Mouse (Mus musculus) ES-E14 (cell line): ENCODE results near the gene Hist2h2ac.
"Not testable (repeated sequence)": the region's sequence is repeated elsewhere in the genome, so short reads cannot be mapped to it uniquely, and the experiment has no call there.

Experiments used
- CHD2 ChIP-seq: IDR thresholded peaks from 2 replicates; pipeline ENCODE4 v1.6.1; 2014; ENCODE audit warnings: mild to moderate bottlenecking, low read depth, low read length, inconsistent platforms
- ZNF384 ChIP-seq: IDR thresholded peaks from 2 replicates; pipeline ENCODE4 v1.6.1; 2012; ENCODE audit warnings: low read depth, low read length, inconsistent platforms

- not testable (repeated sequence) for TF ChIP-seq ZNF384, CHD2
Measured at GRCm38 (mm10) chr3:96220131-96220764, 432 bp downstream of the Hist2h2ac start.
